Mouse (Mus musculus): Measurements from ENCODE around the gene Spry2. TPM values are rescaled to one million over a fixed set of nuclear protein-coding genes. Genes with fewer than 3 reads are reported as not detected.

Gene Spry2
- total RNA-seq, 2 experiments from 2014 or later: 52.3 to 54.4 TPM

Other genes starting within 250 kb of the Spry2 start
- not detected for gene Trim52, start 209.4 kb upstream of the Spry2 start, total RNA-seq (2021)

Data from heart, postnatal 10 days (tissue).